Mouse (Mus musculus) MEL-GATA-1-ER (cell line): ENCODE results near the gene Rnf4.

Source experiments
- DNase-seq: peaks from one replicate; pipeline ENCODE4 v3.0.0-alpha.2; 2012; ENCODE audit warnings: low read depth; ENCODE audit errors: extremely low read depth

The Rnf4 gene

GRCm38 (mm10) chr5:34336775-34337450, 824 bp downstream of the Rnf4 start:
- peak; percentile 60 for DNase-seq

GRCm38 (mm10) chr5:34340246-34340645, 4.2 kb downstream of the Rnf4 start:
- DNase-seq: no peak

GRCm38 (mm10) chr5:34352084-34352631, 16.1 kb downstream of the Rnf4 start:
- DNase-seq: no peak

GRCm38 (mm10) chr5:34360261-34360660, 24.2 kb downstream of the Rnf4 start:
- no peak for DNase-seq

GRCm38 (mm10) chr5:34363115-34363514, 27.0 kb downstream of the Rnf4 start:
- no peak for DNase-seq

GRCm38 (mm10) chr5:34368551-34369290, 32.6 kb downstream of the Rnf4 start:
- DNase-seq: no peak

GRCm38 (mm10) chr5:34369341-34370021, 33.4 kb downstream of the Rnf4 start, which contains the start of gene Fam193a:
TSS of gene Fam193a (plus strand) at chr5:34369933.
- DNase-seq: peak; percentile 80

- DNase-seq: no peak
Observed at GRCm38 (mm10) chr5:34370022-34370823, 34.1 kb downstream of the Rnf4 start.

- no peak for DNase-seq
Observed at GRCm38 (mm10) chr5:34370840-34371239, 34.8 kb downstream of the Rnf4 start.

- no peak for DNase-seq
Observed at GRCm38 (mm10) chr5:34372141-34372540, 36.1 kb downstream of the Rnf4 start.

GRCm38 (mm10) chr5:34372541-34372940, 36.5 kb downstream of the Rnf4 start:
- DNase-seq: no peak

- no peak for DNase-seq
Observed at GRCm38 (mm10) chr5:34378787-34379186, 42.7 kb downstream of the Rnf4 start.

- no peak for DNase-seq
Observed at GRCm38 (mm10) chr5:34381700-34382099, 45.6 kb downstream of the Rnf4 start.

- DNase-seq: no peak
Observed at GRCm38 (mm10) chr5:34385616-34386015, 49.5 kb downstream of the Rnf4 start.

- DNase-seq: no peak
Observed at GRCm38 (mm10) chr5:34386744-34387143, 50.7 kb downstream of the Rnf4 start.

GRCm38 (mm10) chr5:34393251-34393650, 57.2 kb downstream of the Rnf4 start:
- DNase-seq: no peak

- DNase-seq: no peak
Observed at GRCm38 (mm10) chr5:34395347-34395746, 59.3 kb downstream of the Rnf4 start.

GRCm38 (mm10) chr5:34395850-34396540, 59.9 kb downstream of the Rnf4 start:
- DNase-seq: no peak

- DNase-seq: no peak
Observed at GRCm38 (mm10) chr5:34397866-34398265, 61.8 kb downstream of the Rnf4 start.

GRCm38 (mm10) chr5:34398326-34398725, 62.2 kb downstream of the Rnf4 start:
- no peak for DNase-seq
